Mouse (Mus musculus): ENCODE results near the gene Dbh. TPM values are rescaled to one million over a fixed set of nuclear protein-coding genes. Genes with fewer than 3 reads are reported as not detected.

Gene Dbh
- 1 to 10 TPM; 1.1 to 1.8 TPM for total RNA-seq (2021)

- DNase-seq, result no peak
Measured at GRCm38 (mm10) chr2:27164796-27165590, at the start of gene Dbh. Gene Dbh (plus strand): TSS chr2:27165233.

- no peak for DNase-seq
Measured at GRCm38 (mm10) chr2:27118452-27118851, 46.6 kb upstream of the Dbh start.

- DNase-seq, result no peak
Measured at GRCm38 (mm10) chr2:27119766-27120165, 45.3 kb upstream of the Dbh start.

GRCm38 (mm10) chr2:27120241-27120641 lies 44.8 kb upstream of the Dbh start:
- DNase-seq, result peak; percentile 87

GRCm38 (mm10) chr2:27121626-27122355 lies 43.2 kb upstream of the Dbh start:
- peak; percentile 32 for DNase-seq

GRCm38 (mm10) chr2:27122578-27122977 lies 42.5 kb upstream of the Dbh start:
- DNase-seq, result no peak

GRCm38 (mm10) chr2:27123121-27123520 lies 41.9 kb upstream of the Dbh start:
- no peak for DNase-seq

GRCm38 (mm10) chr2:27125979-27126378 lies 39.1 kb upstream of the Dbh start:
- DNase-seq, result peak; percentile 77

- DNase-seq, result no peak
Measured at GRCm38 (mm10) chr2:27126496-27126895, 38.5 kb upstream of the Dbh start.

GRCm38 (mm10) chr2:27128990-27129389 lies 36.0 kb upstream of the Dbh start:
- no peak for DNase-seq

- no peak for DNase-seq
Measured at GRCm38 (mm10) chr2:27135935-27136334, 29.1 kb upstream of the Dbh start.

GRCm38 (mm10) chr2:27136336-27136735 lies 28.7 kb upstream of the Dbh start:
- DNase-seq, result no peak

GRCm38 (mm10) chr2:27136789-27137188 lies 28.2 kb upstream of the Dbh start:
- no peak for DNase-seq

GRCm38 (mm10) chr2:27138356-27138755 lies 26.7 kb upstream of the Dbh start:
- no peak for DNase-seq

- DNase-seq, result peak; percentile 61
Measured at GRCm38 (mm10) chr2:27141950-27142693, 22.9 kb upstream of the Dbh start, which contains the start of gene Fam163b. Gene Fam163b (minus strand): TSS chr2:27142491.

GRCm38 (mm10) chr2:27144957-27145356 lies 20.1 kb upstream of the Dbh start:
- DNase-seq, result no peak

- no peak for DNase-seq
Measured at GRCm38 (mm10) chr2:27146840-27147239, 18.2 kb upstream of the Dbh start.

GRCm38 (mm10) chr2:27149457-27149856 lies 15.6 kb upstream of the Dbh start:
- DNase-seq, result no peak

- no peak for DNase-seq
Measured at GRCm38 (mm10) chr2:27154466-27155185, 10.4 kb upstream of the Dbh start.

- DNase-seq, result no peak
Measured at GRCm38 (mm10) chr2:27156596-27156995, 8.4 kb upstream of the Dbh start.

- DNase-seq, result no peak
Measured at GRCm38 (mm10) chr2:27161526-27161925, 3.5 kb upstream of the Dbh start.

GRCm38 (mm10) chr2:27162656-27163055 lies 2.4 kb upstream of the Dbh start:
- no peak for DNase-seq
